Mouse (Mus musculus) hindbrain, embryonic 16.5 days (tissue): ENCODE measurements at regions not wholly inside any gene's neighbourhood (a gene's known extent, or its start where the extent isn't known, plus 50 kb on each side); places are given as distances from the start of the nearest gene placed in this dataset.

ENCODE experiments used
- ATAC-seq: fragments of 200-750 bp; cut with Nextera tagmentation; 2 replicates; pipeline ENCODE4 v1.8.0; 2017; ENCODE audit warnings: moderate TSS enrichment, moderate library complexity
- H3K27ac ChIP-seq: fragments of 300-500 bp; sonication (generic); 2 replicates; pipeline ENCODE4 v1.5.1; 2014; ENCODE audit warnings: low read depth, mild to moderate bottlenecking, control low read depth, low read length, moderate library complexity
- H3K27me3 ChIP-seq: fragments of 300-500 bp; sonication (generic); replicated peaks from 2 replicates; pipeline ENCODE4 v1.6.1; 2014; ENCODE audit warnings: low read length; ENCODE audit not compliant: control insufficient read depth, insufficient read depth
- H3K36me3 ChIP-seq: fragments of 300-500 bp; sonication (generic); 2 replicates; pipeline ENCODE4 v1.6.1; 2014; ENCODE audit warnings: mild to moderate bottlenecking, low read length, moderate library complexity, mixed read lengths; ENCODE audit not compliant: control insufficient read depth, insufficient read depth
- H3K4me1 ChIP-seq: fragments of 300-500 bp; sonication (generic); 2 replicates; pipeline ENCODE4 v1.6.1; 2014; ENCODE audit warnings: low read depth, low read length; ENCODE audit not compliant: control insufficient read depth, insufficient read depth
- H3K4me2 ChIP-seq: fragments of 300-500 bp; sonication (generic); 2 replicates; pipeline ENCODE4 v1.6.1; 2014; ENCODE audit warnings: mild to moderate bottlenecking, low read length, control low read depth, moderate library complexity
- H3K4me3 ChIP-seq: fragments of 300-500 bp; sonication (generic); 2 replicates; pipeline ENCODE4 v1.5.1; 2014; ENCODE audit warnings: mild to moderate bottlenecking, low read length, control low read depth, moderate library complexity
- H3K9ac ChIP-seq: fragments of 300-500 bp; sonication (generic); 2 replicates; pipeline ENCODE4 v1.6.1; 2014; ENCODE audit warnings: low read depth, mild to moderate bottlenecking, control low read depth, low read length, moderate library complexity
- H3K9me3 ChIP-seq: fragments of 300-500 bp; sonication (generic); 2 replicates; pipeline ENCODE4 v1.6.1; 2014; ENCODE audit warnings: mild to moderate bottlenecking, low read length, moderate library complexity; ENCODE audit not compliant: control insufficient read depth
- WGBS: fragments of 180-500 bp; shearing (Covaris S2); extraction: QIAGEN DNeasy Blood & Tissue Kit; methylation state at CpG from one replicate; pipeline ENCODE4 v1.1.7; 2014; 5-methylcytosine and 5-hydroxymethylcytosine counted together

GRCm38 (mm10) chr8:93683773-93684391 is 125.9 kb upstream of the Gnao1 start:
- H3K4me2 ChIP-seq = no peak overlapping the region
- no peaks in the 10 kb centered on the region for H3K36me3 ChIP-seq
- H3K4me1 ChIP-seq = peaks cover 3% of the 10 kb centered on the region
- H3K9me3 ChIP-seq = no peaks in the 10 kb centered on the region
- H3K9ac ChIP-seq = no peak overlapping the region
- ATAC-seq = no peak
- H3K27ac ChIP-seq = no peak overlapping the region
- WGBS = 90% methylated on average over 12 of the region's 12 CpGs
- no peaks in the 10 kb centered on the region for H3K27me3 ChIP-seq
- H3K4me3 ChIP-seq = no peak overlapping the region

GRCm38 (mm10) chr8:93684392-93684791 is 125.4 kb upstream of the Gnao1 start:
- H3K9me3 ChIP-seq = no peaks in the 10 kb centered on the region
- no peak for ATAC-seq
- H3K27me3 ChIP-seq = no peaks in the 10 kb centered on the region
- no peak overlapping the region for H3K4me3 ChIP-seq
- H3K36me3 ChIP-seq = no peaks in the 10 kb centered on the region
- no peak overlapping the region for H3K9ac ChIP-seq
- WGBS = 98% methylated on average over 6 of the region's 6 CpGs
- peaks cover 8% of the 10 kb centered on the region for H3K4me1 ChIP-seq
- no peak overlapping the region for H3K4me2 ChIP-seq
- H3K27ac ChIP-seq = no peak overlapping the region

- 37% methylated on average over 7 of the region's 7 CpGs for WGBS
- Histone ChIP-seq H3K9ac (no peak overlapping the region), H3K27me3 (no peaks in the 10 kb centered on the region), H3K4me2 (no peak overlapping the region), H3K4me1 (peaks cover 12% of the 10 kb centered on the region), H3K36me3 (no peaks in the 10 kb centered on the region), H3K4me3 (no peak overlapping the region), H3K27ac (peak overlapping the region; percentile 65), H3K9me3 (no peaks in the 10 kb centered on the region)
- ATAC-seq = 0 out of 2 replicates have a peak, but pooled peaks have one; percentile 45
Measured at GRCm38 (mm10) chr8:93688845-93689244, 120.9 kb upstream of the Gnao1 start.

GRCm38 (mm10) chr8:93689832-93690471 is 119.8 kb upstream of the Gnao1 start:
- Histone ChIP-seq H3K27ac (peak overlapping the region; percentile 65), H3K4me2 (no peak overlapping the region), H3K4me1 (peaks cover 12% of the 10 kb centered on the region), H3K27me3 (no peaks in the 10 kb centered on the region), H3K9ac (no peak overlapping the region), H3K9me3 (no peaks in the 10 kb centered on the region), H3K4me3 (no peak overlapping the region), H3K36me3 (no peaks in the 10 kb centered on the region)
- peak; percentile 75 for ATAC-seq
- 70% methylated on average over 4 of the region's 4 CpGs for WGBS

GRCm38 (mm10) chr8:93691375-93691774 is 118.4 kb upstream of the Gnao1 start:
- Histone ChIP-seq H3K4me1 (peaks cover 12% of the 10 kb centered on the region), H3K9ac (no peak overlapping the region), H3K9me3 (no peaks in the 10 kb centered on the region), H3K27me3 (no peaks in the 10 kb centered on the region), H3K27ac (no peak overlapping the region), H3K4me3 (no peak overlapping the region), H3K36me3 (no peaks in the 10 kb centered on the region), H3K4me2 (no peak overlapping the region)
- WGBS = 88% methylated on average over 2 of the region's 2 CpGs
- no peak for ATAC-seq

- Histone ChIP-seq H3K27me3 (no peaks in the 10 kb centered on the region), H3K9ac (no peak overlapping the region), H3K4me3 (no peak overlapping the region), H3K36me3 (no peaks in the 10 kb centered on the region), H3K4me2 (no peak overlapping the region), H3K27ac (no peak overlapping the region), H3K4me1 (peaks cover 12% of the 10 kb centered on the region), H3K9me3 (no peaks in the 10 kb centered on the region)
- WGBS = 80% methylated on average over 2 of the region's 2 CpGs
- no peak for ATAC-seq
Measured at GRCm38 (mm10) chr8:93691826-93692225, 117.9 kb upstream of the Gnao1 start.

- Histone ChIP-seq H3K9me3 (no peaks in the 10 kb centered on the region), H3K36me3 (no peaks in the 10 kb centered on the region), H3K27ac (no peak overlapping the region), H3K4me3 (no peak overlapping the region), H3K4me1 (no peaks in the 10 kb centered on the region), H3K27me3 (no peaks in the 10 kb centered on the region), H3K9ac (no peak overlapping the region), H3K4me2 (no peak overlapping the region)
- no peak for ATAC-seq
- 69% methylated on average over 7 of the region's 7 CpGs for WGBS
Measured at GRCm38 (mm10) chr8:93697206-93697605, 112.6 kb upstream of the Gnao1 start.

GRCm38 (mm10) chr8:93698508-93698907 is 111.3 kb upstream of the Gnao1 start:
- no peak overlapping the region for H3K9ac ChIP-seq
- no peak overlapping the region for H3K4me3 ChIP-seq
- H3K36me3 ChIP-seq = no peaks in the 10 kb centered on the region
- no peaks in the 10 kb centered on the region for H3K4me1 ChIP-seq
- no peaks in the 10 kb centered on the region for H3K27me3 ChIP-seq
- no peaks in the 10 kb centered on the region for H3K9me3 ChIP-seq
- no peak for ATAC-seq
- WGBS = 92% methylated on average over 3 of the region's 3 CpGs
- no peak overlapping the region for H3K27ac ChIP-seq
- H3K4me2 ChIP-seq = no peak overlapping the region

- WGBS = 82% methylated on average over 3 of the region's 3 CpGs
- Histone ChIP-seq H3K4me1 (no peaks in the 10 kb centered on the region), H3K36me3 (no peaks in the 10 kb centered on the region), H3K27ac (no peak overlapping the region), H3K9ac (no peak overlapping the region), H3K9me3 (no peaks in the 10 kb centered on the region), H3K27me3 (no peaks in the 10 kb centered on the region), H3K4me3 (no peak overlapping the region), H3K4me2 (no peak overlapping the region)
- ATAC-seq = no peak
Measured at GRCm38 (mm10) chr8:93701391-93701790, 108.4 kb upstream of the Gnao1 start.
